Mouse (Mus musculus): ENCODE measurements around the gene Akap1. TPM values are rescaled to one million over a fixed set of nuclear protein-coding genes. Genes with fewer than 3 reads are reported as not detected.
A peak's percentile ranks its signal among the peaks of the same experiment; 100 is the strongest.

Gene Akap1
- total RNA-seq, 4 experiments from 2014 or later = 41.6 to 46.5 (median 43.0) TPM

- DNase-seq (ENCODE audit: low spot score in 2 of 2) = no peak
Observed at GRCm38 (mm10) chr11:88844384-88844783, 20.0 kb downstream of the Akap1 start.

DNA sequence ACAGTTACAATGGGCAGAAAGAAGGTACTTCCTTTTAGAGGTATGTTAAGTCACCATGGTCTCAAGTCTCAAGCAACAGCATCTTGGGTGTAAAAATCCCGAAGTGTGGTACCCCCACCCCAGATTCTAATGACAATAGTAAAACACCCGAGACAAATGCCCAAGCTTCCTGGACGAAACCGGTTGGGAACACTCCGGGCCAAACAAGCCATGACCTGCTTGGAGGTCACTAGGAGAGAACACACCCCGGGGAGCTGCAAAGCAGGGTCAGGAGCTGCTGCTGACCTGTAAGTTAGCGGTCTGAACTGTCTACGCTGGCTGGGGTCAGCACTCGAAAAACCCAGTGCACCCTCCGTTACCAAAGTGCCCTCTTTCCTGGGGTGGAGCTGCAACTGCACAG, 21.1 kb downstream of the Akap1 start:
- DNase-seq (ENCODE audit: low spot score in 2 of 2) = no peak

GRCm38 (mm10) chr11:88842315-88842975, 21.9 kb downstream of the Akap1 start:
- no peak for DNase-seq (ENCODE audit: low spot score in 2 of 2)

DNA sequence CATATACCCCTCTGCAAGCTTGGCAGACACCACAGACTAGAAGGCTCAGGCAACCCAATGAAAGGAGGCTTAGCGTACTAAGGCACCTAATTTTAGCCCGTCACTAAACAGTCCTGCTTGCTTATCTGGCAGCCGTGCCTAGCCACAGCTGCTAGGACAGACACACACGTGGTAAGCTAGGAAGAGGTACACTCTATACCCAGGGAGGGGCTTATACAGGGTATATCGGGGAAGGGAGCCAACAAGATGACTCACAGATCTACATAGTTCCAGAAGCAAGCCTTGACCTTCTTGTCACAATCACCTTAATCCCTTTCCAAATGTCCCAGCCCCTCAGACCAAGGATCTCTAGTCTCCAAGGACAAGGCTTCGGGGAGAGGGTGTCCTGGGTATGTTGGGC, 23.0 kb downstream of the Akap1 start:
- DNase-seq (ENCODE audit: low spot score in 2 of 2) = no peak

- DNase-seq (ENCODE audit: low spot score in 2 of 2) = no peak
Observed at GRCm38 (mm10) chr11:88840724-88841350, 23.5 kb downstream of the Akap1 start.

- DNase-seq (ENCODE audit: low spot score in 2 of 2) = no peak
Observed at GRCm38 (mm10) chr11:88840292-88840691, 24.1 kb downstream of the Akap1 start.

GRCm38 (mm10) chr11:88839379-88839778, 25.0 kb downstream of the Akap1 start:
- no peak for DNase-seq (ENCODE audit: low spot score in 2 of 2)

- no peak for DNase-seq (ENCODE audit: low spot score in 2 of 2)
Observed at GRCm38 (mm10) chr11:88838630-88839029, 25.8 kb downstream of the Akap1 start.

GRCm38 (mm10) chr11:88834606-88835005, 29.8 kb downstream of the Akap1 start:
- no peak for DNase-seq (ENCODE audit: low spot score in 2 of 2)

DNA sequence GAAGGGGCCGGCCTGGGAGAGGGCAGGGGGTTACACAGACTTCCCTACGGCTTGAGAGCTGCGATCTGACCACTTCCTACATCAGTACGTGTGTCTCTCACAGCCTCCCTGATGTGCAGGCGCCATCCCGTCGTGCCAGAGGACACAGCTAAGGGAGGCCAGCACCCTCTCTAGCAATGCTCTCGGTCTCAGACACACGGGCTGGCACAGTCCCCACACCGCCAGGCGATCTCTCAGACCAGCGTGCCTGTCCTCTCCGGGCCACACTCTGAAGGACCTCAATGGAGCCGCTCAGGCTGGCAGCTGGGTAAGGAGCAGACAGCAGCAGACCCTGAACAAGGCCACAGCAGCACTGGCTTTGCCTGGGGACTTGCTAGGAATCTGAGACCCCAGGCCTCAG, 30.3 kb downstream of the Akap1 start:
- no peak for DNase-seq (ENCODE audit: low spot score in 2 of 2)

GRCm38 (mm10) chr11:88833099-88833498, 31.3 kb downstream of the Akap1 start:
- no peak for DNase-seq (ENCODE audit: low spot score in 2 of 2)

DNA sequence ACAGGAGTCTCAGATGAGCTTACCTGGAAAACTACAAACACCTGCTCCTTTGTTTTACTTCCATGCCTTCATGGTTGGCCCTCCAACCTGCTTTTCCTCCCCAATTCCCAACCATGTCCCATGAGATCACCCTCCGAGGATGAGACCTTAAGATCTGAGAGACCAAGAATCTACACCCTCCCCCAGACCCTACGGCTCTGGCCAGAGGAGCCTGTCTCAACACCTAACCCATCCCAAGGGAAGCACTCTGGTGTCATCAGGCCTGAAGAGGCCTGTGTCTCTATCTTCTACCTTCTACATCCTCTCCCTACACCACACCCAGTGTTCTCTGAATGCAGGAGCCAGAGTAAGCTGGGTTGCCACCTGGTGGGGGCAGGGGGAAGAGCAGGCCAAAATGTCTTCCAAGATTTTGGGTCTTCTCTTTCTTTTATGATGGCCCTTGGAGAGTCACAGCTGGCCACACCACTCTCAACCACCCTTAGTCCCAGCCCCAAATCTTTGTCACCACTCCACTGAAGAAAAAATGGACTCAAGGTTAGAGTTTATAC, 34.1 kb downstream of the Akap1 start:
- no peak for DNase-seq (ENCODE audit: low spot score in 2 of 2)

- DNase-seq (ENCODE audit: low spot score in 2 of 2) = no peak
Observed at GRCm38 (mm10) chr11:88828528-88828927, 35.9 kb downstream of the Akap1 start.

DNA sequence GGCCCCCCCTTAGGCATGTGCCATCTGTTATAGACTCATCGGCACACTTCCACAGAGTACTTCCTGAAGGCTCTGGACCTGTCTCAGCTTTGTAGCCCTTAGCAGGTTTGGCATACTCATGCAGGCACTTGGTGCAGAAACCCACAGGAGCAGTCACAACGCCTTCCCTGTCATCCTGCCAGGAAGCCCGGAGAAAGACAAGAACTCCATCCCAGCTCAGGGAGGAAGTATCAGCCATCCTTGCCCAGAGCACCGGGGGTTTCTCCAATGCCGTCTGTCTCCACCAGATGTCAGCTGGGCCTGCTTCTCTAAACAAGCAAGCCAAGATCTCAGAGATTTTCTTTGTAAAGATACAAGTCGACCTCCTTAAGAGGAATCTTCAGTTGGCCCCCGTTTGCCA, 38.5 kb downstream of the Akap1 start:
- no peak for DNase-seq (ENCODE audit: low spot score in 2 of 2)

GRCm38 (mm10) chr11:88822991-88823390, 41.4 kb downstream of the Akap1 start:
- DNase-seq (ENCODE audit: low spot score in 2 of 2) = peak in 1 of 2 experiments; percentile 44

- DNase-seq (ENCODE audit: low spot score in 2 of 2) = no peak
Observed at GRCm38 (mm10) chr11:88822526-88822925, 41.9 kb downstream of the Akap1 start.

- DNase-seq (ENCODE audit: low spot score in 2 of 2) = no peak
Observed at GRCm38 (mm10) chr11:88820742-88821576, 43.4 kb downstream of the Akap1 start.

DNA sequence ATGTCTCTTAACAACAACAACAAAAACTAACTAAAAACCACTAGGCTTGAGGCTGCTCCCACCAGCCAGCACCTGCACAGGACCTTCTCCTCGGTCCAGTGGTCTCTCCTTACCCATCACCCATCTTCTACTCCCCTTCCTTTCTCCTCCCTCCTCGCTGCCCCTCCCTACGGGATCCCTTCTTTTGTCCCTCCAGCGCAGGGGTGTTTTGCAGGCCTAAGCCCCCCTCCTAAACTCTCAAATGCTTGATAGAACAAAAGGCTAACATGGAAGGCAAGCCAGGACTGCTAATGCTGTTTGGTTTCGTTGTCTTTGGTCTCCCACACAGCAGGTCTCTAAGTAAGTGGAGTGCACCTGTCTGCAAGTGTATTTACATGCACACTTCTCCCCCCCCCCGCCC, 44.1 kb downstream of the Akap1 start:
- no peak for DNase-seq (ENCODE audit: low spot score in 2 of 2)

DNA sequence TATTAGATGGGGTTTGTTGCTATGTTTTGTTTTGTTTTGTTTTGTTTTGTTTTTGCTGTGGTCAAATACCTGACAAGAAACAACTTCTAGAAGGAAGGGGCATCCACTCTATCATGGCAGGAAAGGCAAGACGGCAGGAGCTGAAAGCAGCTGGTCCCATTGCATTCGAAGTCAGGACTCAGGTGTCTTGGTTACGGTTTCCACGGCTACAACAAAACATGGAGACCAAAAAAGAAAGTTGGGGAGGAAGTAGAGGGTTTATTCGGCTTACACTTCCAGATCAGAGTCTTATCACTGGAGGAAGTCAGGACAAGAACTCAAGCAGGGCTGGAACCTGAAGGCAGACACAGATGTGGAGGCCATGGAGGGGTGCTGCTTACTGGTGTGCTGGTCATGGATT, 47.3 kb downstream of the Akap1 start:
- DNase-seq (ENCODE audit: low spot score in 2 of 2) = no peak

DNA sequence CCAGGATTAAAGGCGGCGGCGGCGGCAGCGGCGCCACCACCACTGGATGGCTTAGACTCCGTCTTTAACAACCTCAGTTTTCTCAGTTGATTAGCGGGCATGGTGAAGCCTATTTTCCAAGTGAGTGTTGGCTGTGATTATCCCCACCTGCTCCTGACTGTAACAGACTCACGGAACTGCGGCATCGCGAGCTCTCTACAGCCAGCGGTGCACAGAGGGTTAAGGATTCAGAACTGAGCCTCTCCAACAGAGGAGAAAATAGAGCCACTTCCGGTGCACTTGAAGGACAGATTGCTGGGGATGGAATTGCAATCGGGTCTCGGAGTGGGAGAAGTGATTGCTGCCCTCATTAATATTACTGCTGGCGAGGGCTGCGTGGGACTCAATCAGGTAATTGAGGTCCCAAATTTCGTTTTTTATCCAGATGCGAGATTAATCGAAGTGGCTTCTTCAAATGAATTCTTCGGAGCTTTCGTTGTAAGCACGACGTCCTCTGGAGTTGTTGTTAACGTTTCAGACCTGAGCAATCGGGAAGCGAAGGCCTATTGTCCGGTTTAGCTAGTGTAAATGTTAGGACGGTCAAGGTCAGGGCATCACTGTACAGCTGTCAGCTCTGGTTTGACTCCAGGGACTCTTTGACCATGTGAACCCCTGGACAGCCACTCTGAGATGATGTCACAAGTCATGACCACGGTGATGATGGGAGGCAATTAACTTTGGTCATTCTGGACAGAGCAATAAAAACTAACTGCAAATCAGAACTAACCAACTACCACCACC, 61.0 kb downstream of the Akap1 start:
- no peak for DNase-seq (ENCODE audit: low spot score in 2 of 2)

GRCm38 (mm10) chr11:88796207-88796606, 68.2 kb downstream of the Akap1 start:
- DNase-seq (ENCODE audit: low spot score in 2 of 2) = no peak
